9 mouse cellular contexts compared by ENCODE assay signal in the genomic region with DNA sequence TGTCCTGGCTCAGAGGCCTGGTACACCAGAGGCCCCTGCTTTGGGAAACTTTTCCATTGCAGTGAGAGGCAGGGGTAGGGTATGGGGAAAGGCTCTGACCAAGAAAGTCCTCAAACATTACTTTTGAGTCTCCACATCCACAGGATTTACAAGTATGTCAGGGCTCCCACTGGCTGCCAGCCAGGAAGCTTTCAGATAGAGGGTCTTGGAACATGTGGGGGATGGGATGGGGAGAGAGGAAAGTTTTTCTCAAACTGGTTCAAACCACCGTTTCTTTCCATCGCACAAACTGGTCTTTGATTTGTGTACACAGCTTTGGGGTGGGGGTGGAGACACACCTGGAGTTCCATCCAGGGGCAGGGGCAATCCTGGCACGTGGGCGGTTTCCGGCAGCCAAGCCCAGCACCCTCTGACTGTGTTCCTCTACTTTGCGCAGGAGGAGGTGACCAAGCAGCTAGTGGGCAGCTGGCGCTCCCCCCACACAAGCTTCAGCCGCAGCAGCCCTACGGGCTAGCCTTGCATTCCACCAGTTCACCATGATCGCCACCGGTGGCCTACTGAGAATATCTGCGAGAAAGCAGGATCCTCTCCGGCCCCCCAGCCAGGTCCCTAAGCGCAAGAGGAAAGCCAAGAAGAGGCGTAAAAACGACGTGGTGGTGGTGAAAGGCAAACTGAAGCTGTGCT. TPM values are rescaled to one million over a fixed set of nuclear protein-coding genes. Genes with fewer than 3 reads are reported as not detected.
DNase-seq lines count a peak whose midpoint lies in the region; ATAC-seq and TF ChIP-seq lines count a peak whose summit lies in the region.
"Had no signal": no experiment of that assay in that cellular context is flagged by ENCODE, and none has a peak within 500 bp of the region (broad histone marks: within the 10 kb centered on the region; RNA-seq: fewer than 3 reads in every experiment).

No protein-coding gene starts in this region.

- peaks cover 59% of the 10 kb centered on the region for H3K27me3 ChIP-seq in embryonic facial prominence, embryonic 14.5 days (replicated peaks; ENCODE audit: control insufficient read depth, insufficient read depth, low read length)
- H3K27me3 ChIP-seq in midbrain, embryonic 15.5 days (replicated peaks), result 0 out of 2 replicates have a peak, but pooled peaks cover 7% of the 10 kb centered on the region

- no peaks in the 10 kb centered on the region for H3K36me3 ChIP-seq in embryonic facial prominence, embryonic 14.5 days (ENCODE audit: control insufficient read depth, insufficient read depth, low read length)
- no peaks in the 10 kb centered on the region for H3K36me3 ChIP-seq in midbrain, embryonic 15.5 days (replicated peaks)

- peaks cover 37% of the 10 kb centered on the region for H3K4me1 ChIP-seq in embryonic facial prominence, embryonic 14.5 days (ENCODE audit: control insufficient read depth, insufficient read depth, low read length)
- peaks cover 30% of the 10 kb centered on the region for H3K4me1 ChIP-seq in midbrain, embryonic 15.5 days

- H3K4me2 ChIP-seq in embryonic facial prominence, embryonic 14.5 days (ENCODE audit: low read depth, low read length), result peak overlapping the region; percentile 99
- H3K4me2 ChIP-seq in midbrain, embryonic 15.5 days, result peak overlapping the region; percentile 94

- no peak overlapping the region for H3K4me3 ChIP-seq in layer of hippocampus, adult 2 months
- H3K4me3 ChIP-seq in embryonic facial prominence, embryonic 14.5 days (ENCODE audit: low read depth, low read length), result peak overlapping the region; percentile 57; the same call in 1 of the 2 replicates
- H3K4me3 ChIP-seq in midbrain, embryonic 15.5 days, result peak overlapping the region; percentile 50; the same call in 1 of the 2 replicates

- H3K9ac ChIP-seq in embryonic facial prominence, embryonic 14.5 days (ENCODE audit: low read depth, low read length), result no peak overlapping the region
- H3K9ac ChIP-seq in midbrain, embryonic 15.5 days, result no peak overlapping the region

- no peak for DNase-seq in layer of hippocampus, adult 2 months (ENCODE audit: low spot score in 2 of 2)
- DNase-seq in layer of hippocampus, postnatal 25 days (ENCODE audit: extremely low spot score in 1 of 2, low spot score in 1 of 2), result no peak
- DNase-seq in embryonic facial prominence, embryonic 14.5 days (ENCODE audit: low spot score), result no peak
- peak; percentile 4 for DNase-seq in heart, postnatal 4 days
- no peak for DNase-seq in ovary, postnatal 36 days (ENCODE audit: low spot score)
- no peak for DNase-seq in adrenal gland, postnatal 36 days
- no peak for DNase-seq in frontal cortex, postnatal 25 days (ENCODE audit: low spot score in 2 of 2)

- 10% methylated on average over 17 of the region's 17 CpGs for whole genome bisulfite sequencing in embryonic facial prominence, embryonic 14.5 days
- 24% methylated on average over 17 of the region's 17 CpGs for WGBS in midbrain, embryonic 15.5 days

- TF ChIP-seq CTCF in layer of hippocampus, adult 2 months (conservative IDR thresholded peaks at IDR 0.05), result no peak

- no peak for ATAC-seq in embryonic facial prominence, embryonic 14.5 days (ENCODE audit: low read depth)
- no peak for ATAC-seq in midbrain, embryonic 15.5 days (replicated peaks)
- ATAC-seq: Patski had no signal

- peak overlapping the region; percentile 32; the same call in 1 of the 2 replicates for H3K27ac ChIP-seq in layer of hippocampus, adult 2 months
- no peak overlapping the region for H3K27ac ChIP-seq in embryonic facial prominence, embryonic 14.5 days (replicated peaks; ENCODE audit: low read depth, low read length)
- H3K27ac ChIP-seq in midbrain, embryonic 15.5 days, result no peak overlapping the region

- H3K9me3 ChIP-seq in embryonic facial prominence, embryonic 14.5 days (ENCODE audit: control insufficient read depth, low read length), result no peaks in the 10 kb centered on the region
- no peaks in the 10 kb centered on the region for H3K9me3 ChIP-seq in midbrain, embryonic 15.5 days

RNA-seq across cellular contexts. Expression of a gene that starts 13.6 kb away (rescaled TPM):
- total RNA-seq in layer of hippocampus, adult 2 months (2021), result 1 to 10 TPM; 6.8 to 7.9 TPM
- 1 to 10 TPM; 6.9 to 7.6 TPM for total RNA-seq in layer of hippocampus, postnatal 25 days (2021)
- polyA plus RNA-seq in embryonic facial prominence, embryonic 14.5 days (2014; fragmentation: Nextera tagmentation; extraction: Ambion mirVana), result 1.1 and 2.0 TPM in 2 replicates
- total RNA-seq in heart, postnatal 4 days (2021), result not detected
- 3.2 and 4.2 TPM in 2 replicates for polyA plus RNA-seq in midbrain, embryonic 15.5 days (2015; fragmentation: Nextera tagmentation; extraction: Ambion mirVana)
- under 1 TPM; 0.53 to 0.66 TPM for total RNA-seq in adrenal gland, postnatal 36 days (2021)

Comparison
In these comparisons a context has a peak if more than half of its experiments do, and no peak if none do; other contexts are left out.
1. RNA of a gene that starts 13.6 kb away (total RNA-seq): 6.8 to 7.9 TPM in layer of hippocampus, adult 2 months and 6.9 to 7.6 TPM in layer of hippocampus, postnatal 25 days; 0.53 to 0.66 TPM in adrenal gland, postnatal 36 days and not detected in heart, postnatal 4 days; every median in the first group is over 4 times any median in the second.